27 mouse cellular contexts compared by ENCODE assay signal in genomic region chr5:151061942-151062341, GRCm38 (mm10).
DNase-seq lines count a peak whose midpoint lies in the region; ATAC-seq and TF ChIP-seq lines count a peak whose summit lies in the region.
"Had no signal": no experiment of that assay in that cellular context is flagged by ENCODE, and none has a peak within 500 bp of the region (broad histone marks: within the 10 kb centered on the region; RNA-seq: fewer than 3 reads in every experiment).

No protein-coding gene starts in this region.

- H3K36me3 ChIP-seq in stomach, embryonic 16.5 days (ENCODE audit: control insufficient read depth, insufficient read depth, low read length): peaks cover 18% of the 10 kb centered on the region

- ATAC-seq in stomach, embryonic 16.5 days (ENCODE audit: insufficient read depth, low FRiP score): no peak
- no peak for ATAC-seq in granulocyte monocyte progenitor cell, adult 5-6 weeks (replicated peaks; ENCODE audit: poor library complexity, severe bottlenecking)
- ATAC-seq: forebrain, embryonic 16.5 days; hindbrain, embryonic 16.5 days; midbrain, embryonic 16.5 days had no signal

- peaks cover 4% of the 10 kb centered on the region; the same call in 1 of the 2 replicates for H3K4me1 ChIP-seq in stomach, embryonic 16.5 days (ENCODE audit: control insufficient read depth, insufficient read depth, low read length)

- DNase-seq in gastrocnemius, adult 2 months: no peak
- DNase-seq in gastrocnemius, postnatal 36 days: no peak
- no peak for DNase-seq in layer of hippocampus, adult 2 months (ENCODE audit: low spot score in 2 of 2)
- no peak for DNase-seq in layer of hippocampus, adult 11-12 months (ENCODE audit: low spot score)
- peak; percentile 11 for DNase-seq in ES-CJ7 (ENCODE audit: low read depth, low spot score)
- DNase-seq: adrenal gland, postnatal 14 days; cerebellum, adult 11-12 months; cerebellum, adult 9-11 months; gastrocnemius, postnatal 10 days; heart, postnatal 14 days; kidney, adult 9 months; kidney, postnatal 14 days; left cerebral cortex, postnatal 4 days; liver, embryonic 13.5 days; lung, embryonic 14.5 days; right cerebral cortex, postnatal 4 days; thymus, postnatal 4 days had no signal

- intact Hi-C loops in gastrocnemius, adult 2 months (cut with DNase I): loop anchor here (10.0 kb wide), 1 partner anchor 303 kb away; no protein-coding TSS in a partner anchor
- intact Hi-C loops in gastrocnemius, postnatal 36 days (cut with DNase I): no loop called here

- no peak overlapping the region for H3K27ac ChIP-seq in gastrocnemius, adult 2 months
- H3K27ac ChIP-seq in layer of hippocampus, adult 2 months: no peak overlapping the region
- peak overlapping the region; percentile 10; the same call in 1 of the 2 replicates for H3K27ac ChIP-seq in stomach, embryonic 16.5 days (ENCODE audit: low read length)
- H3K27ac ChIP-seq: embryonic facial prominence, embryonic 13.5 days; forebrain, embryonic 10.5 days; hindbrain, embryonic 10.5 days; liver, embryonic 13.5 days; neural tube, embryonic 12.5 days had no signal

- H3K4me2 ChIP-seq in stomach, embryonic 16.5 days (ENCODE audit: low read depth, low read length): no peak overlapping the region
- H3K4me2 ChIP-seq: embryonic facial prominence, embryonic 13.5 days; liver, embryonic 13.5 days; lung, embryonic 14.5 days; midbrain, embryonic 11.5 days; neural tube, embryonic 12.5 days had no signal

- no peak overlapping the region for H3K4me3 ChIP-seq in gastrocnemius, adult 2 months
- H3K4me3 ChIP-seq in layer of hippocampus, adult 2 months: no peak overlapping the region
- H3K4me3 ChIP-seq in stomach, embryonic 16.5 days (replicated peaks; ENCODE audit: low read length): no peak overlapping the region
- H3K4me3 ChIP-seq: embryonic facial prominence, embryonic 13.5 days; forebrain, embryonic 10.5 days; hindbrain, embryonic 10.5 days; liver, embryonic 13.5 days; neural tube, embryonic 12.5 days had no signal

- H3K9me3 ChIP-seq in stomach, embryonic 16.5 days (replicated peaks; ENCODE audit: control insufficient read depth, low read length): peaks cover 10% of the 10 kb centered on the region
- H3K9me3 ChIP-seq: neural tube, embryonic 12.5 days had no signal

- peak; percentile 21; the same call in 1 of the 2 replicates for TF ChIP-seq CTCF in gastrocnemius, adult 2 months (IDR thresholded peaks at IDR 0.05)
- peak; percentile 54 for TF ChIP-seq CTCF in layer of hippocampus, adult 2 months (conservative IDR thresholded peaks at IDR 0.05)

- no peak overlapping the region for H3K9ac ChIP-seq in stomach, embryonic 16.5 days (ENCODE audit: low read length)
- H3K9ac ChIP-seq: embryonic facial prominence, embryonic 13.5 days; liver, embryonic 13.5 days; lung, embryonic 14.5 days; neural tube, embryonic 12.5 days had no signal

- H3K27me3 ChIP-seq in stomach, embryonic 16.5 days (ENCODE audit: control insufficient read depth, insufficient read depth, low read length): no peaks in the 10 kb centered on the region
- H3K27me3 ChIP-seq: embryonic facial prominence, embryonic 13.5 days; liver, embryonic 13.5 days; neural tube, embryonic 12.5 days had no signal

- 85% methylated on average over 2 of the region's 2 CpGs for WGBS in stomach, embryonic 16.5 days
